Mouse (Mus musculus) cerebellum, postnatal 14 days (tissue): ENCODE measurements around the gene Pdp2.
A peak's percentile ranks its signal among the peaks of the same experiment; 100 is the strongest.

ENCODE experiments used
- DNase-seq, 2 experiments: peaks; one replicate each; pipeline ENCODE4 v3.0.0; 2021; ENCODE audit warnings: mixed read lengths in 2 of 2

Gene Pdp2

DNA sequence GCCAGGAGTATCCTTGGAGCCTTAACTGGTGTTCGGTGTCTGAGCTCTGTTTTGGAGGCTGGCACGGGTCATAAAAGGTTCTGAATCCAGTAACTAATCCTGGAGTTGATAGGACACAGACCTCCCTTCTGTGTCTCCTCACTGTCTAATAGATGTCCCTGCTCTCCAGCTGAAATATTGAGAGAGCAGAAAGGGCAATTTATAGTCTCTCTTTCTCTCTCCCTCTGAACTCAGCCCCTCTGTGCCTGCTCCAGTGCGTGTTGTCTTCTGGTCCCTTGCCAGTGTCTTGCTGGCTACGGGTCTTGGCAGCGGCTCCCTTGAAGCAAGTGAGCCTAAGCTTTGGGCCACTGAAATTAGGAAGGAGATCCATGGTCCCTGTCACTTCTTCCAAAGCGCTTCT, 6.4 kb downstream of the Pdp2 start:
- DNase-seq, result peak; percentile 30 to 40

- no peak for DNase-seq
These were observed 7.2 kb downstream of the Pdp2 start for GRCm38 (mm10) chr8:104598496-104598895.

- no peak for DNase-seq
These were observed 10.1 kb downstream of the Pdp2 start for GRCm38 (mm10) chr8:104601386-104601785.

GRCm38 (mm10) chr8:104601941-104602371, 10.7 kb downstream of the Pdp2 start:
- no peak for DNase-seq

GRCm38 (mm10) chr8:104602468-104603244, 11.4 kb downstream of the Pdp2 start:
- DNase-seq, result peak; percentile 89

- DNase-seq, result no peak
These were observed 12.0 kb downstream of the Pdp2 start for GRCm38 (mm10) chr8:104603245-104603593.

DNA sequence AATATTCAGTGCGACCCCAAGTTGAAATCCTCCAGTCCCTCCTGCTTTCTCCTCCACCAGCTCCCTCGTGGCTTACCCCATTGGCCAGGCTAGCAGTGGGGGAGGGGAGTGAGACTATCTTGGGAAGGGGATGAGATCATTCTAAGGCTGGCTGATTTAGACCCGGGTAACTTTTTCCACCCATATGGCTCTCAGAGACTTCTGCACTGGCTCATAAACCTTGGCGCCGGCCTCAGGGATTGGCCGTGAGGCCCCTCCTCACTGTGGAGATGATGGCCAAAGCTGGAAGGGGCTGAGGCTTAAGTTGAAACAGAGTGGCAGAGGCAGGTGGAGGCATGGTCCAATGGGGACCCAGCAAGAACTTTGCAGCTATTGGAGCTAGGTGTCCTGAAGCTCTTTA, 15.1 kb downstream of the Pdp2 start:
- peak in 1 of 2 experiments; percentile 26 for DNase-seq

- peak; percentile 77 to 79 for DNase-seq
These were observed 16.7 kb downstream of the Pdp2 start for GRCm38 (mm10) chr8:104607944-104608343.

DNA sequence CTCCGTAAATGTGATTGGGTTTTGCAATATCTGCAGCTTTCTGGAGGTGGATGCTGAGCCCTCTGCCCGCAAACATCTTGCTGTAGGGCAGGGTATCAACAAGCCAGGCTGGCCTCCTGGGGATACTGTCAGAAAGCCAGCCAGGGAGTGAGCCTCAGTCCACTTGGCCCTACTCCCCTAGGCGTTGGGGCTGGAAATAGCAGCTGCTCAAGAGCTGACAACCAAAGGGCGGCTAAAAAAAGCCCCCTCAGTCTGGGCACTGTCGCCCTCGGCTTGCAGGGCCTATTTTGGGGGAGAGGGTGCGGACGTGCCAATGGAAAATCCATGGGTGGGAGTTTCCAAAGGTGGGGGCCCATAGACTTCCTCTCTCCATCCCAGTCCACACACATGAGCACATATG, 18.0 kb downstream of the Pdp2 start:
- peak; percentile 29 to 33 for DNase-seq

- DNase-seq, result peak; percentile 28 to 41
These were observed 19.0 kb downstream of the Pdp2 start for GRCm38 (mm10) chr8:104610185-104610766.

DNA sequence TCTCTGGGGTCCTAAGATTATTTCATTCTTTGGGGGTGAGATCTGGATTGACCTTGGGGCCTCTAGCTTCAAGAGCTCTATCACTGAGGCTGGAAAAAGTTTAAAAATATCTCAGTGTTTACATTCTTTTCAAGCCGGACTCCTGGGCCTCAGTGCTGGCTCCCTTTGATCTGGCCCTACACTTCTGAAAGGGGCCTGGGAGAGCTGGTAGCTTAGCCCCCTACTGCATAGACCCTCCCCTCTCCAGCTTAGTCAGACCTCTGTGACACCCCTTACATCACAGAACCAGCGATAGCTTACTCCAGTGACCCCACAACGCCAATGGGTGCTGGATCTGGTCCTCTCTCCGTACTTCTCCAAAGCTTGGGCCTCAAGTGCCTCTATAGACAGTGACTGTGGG, 20.4 kb downstream of the Pdp2 start:
- no peak for DNase-seq

GRCm38 (mm10) chr8:104613119-104613518, 21.9 kb downstream of the Pdp2 start:
- DNase-seq, result no peak

DNA sequence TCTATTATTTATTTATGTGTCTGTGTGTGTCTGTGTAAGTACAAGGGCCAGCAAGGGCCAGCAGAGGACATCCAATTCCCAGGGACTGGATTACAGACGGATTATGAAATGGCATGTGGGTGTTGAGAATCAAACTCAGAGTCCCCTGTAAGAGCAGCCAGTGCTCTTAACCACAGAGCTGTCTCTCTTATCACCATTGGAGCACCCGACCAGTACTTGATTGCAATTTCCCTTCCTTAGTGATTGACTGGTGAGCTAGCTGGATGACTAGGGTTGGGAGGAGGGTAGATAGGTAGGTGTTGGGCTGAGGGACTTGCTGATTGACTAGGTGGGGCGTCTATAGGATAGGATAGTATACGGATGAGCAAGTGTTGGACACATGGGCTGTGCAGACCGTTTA, 29.5 kb downstream of the Pdp2 start:
- DNase-seq, result no peak

DNA sequence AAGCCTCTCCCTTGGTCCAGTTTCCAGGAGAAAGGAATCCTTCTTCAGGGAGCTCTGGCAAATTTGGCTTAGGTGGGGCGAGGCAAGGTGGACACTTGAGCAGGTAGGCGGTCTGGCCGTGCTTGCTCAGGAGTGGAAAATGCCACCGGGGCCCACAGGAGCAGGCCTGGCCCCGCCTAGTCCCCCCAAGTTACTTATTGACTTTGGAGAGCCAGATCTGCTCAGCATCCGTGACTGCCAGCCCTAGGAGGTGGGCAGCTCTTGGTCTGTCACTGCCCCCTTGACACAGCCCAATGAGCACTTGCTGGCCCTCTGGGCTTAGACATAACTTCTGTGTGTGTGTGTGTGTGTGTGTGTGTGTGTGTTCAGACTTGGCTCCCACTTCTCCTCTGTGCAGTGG, 32.9 kb downstream of the Pdp2 start, which contains the start of gene Cdh16:
Gene Cdh16, minus strand, starts transcription at position 236 of the 400 bp plus-strand sequence.
- DNase-seq, result no peak

DNA sequence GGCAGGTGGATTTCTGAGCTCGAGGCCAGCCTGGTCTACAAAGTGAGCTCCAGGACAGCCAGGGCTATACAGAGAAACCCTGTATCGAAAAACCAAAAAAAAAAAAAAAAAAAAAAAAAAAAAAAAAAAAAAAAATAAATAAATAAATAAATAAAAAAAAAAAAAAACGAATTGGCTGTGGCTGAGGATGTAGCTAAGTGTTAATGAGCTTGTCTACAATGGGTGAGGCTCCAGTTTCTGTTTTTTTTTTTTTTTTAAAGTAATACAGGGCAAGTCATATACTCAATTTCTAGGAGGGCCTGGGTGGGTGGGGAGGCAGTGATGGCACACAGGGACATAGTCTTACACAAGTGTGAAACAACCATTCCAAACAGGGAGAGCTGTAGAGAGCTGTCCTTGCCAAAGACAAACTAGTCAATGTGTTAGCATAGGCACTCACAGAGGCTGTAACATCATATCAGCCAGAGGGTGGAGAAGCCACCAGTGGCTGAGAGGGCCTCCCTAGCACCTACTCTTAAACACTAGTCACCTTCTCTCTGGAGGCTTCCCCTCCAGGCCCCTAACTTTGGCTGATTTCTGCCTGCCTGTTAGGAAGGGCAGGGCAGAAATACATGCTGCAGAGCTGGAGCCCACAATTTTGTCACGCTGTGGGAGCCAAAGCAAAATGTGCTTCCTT, 36.0 kb downstream of the Pdp2 start:
- no peak for DNase-seq

DNA sequence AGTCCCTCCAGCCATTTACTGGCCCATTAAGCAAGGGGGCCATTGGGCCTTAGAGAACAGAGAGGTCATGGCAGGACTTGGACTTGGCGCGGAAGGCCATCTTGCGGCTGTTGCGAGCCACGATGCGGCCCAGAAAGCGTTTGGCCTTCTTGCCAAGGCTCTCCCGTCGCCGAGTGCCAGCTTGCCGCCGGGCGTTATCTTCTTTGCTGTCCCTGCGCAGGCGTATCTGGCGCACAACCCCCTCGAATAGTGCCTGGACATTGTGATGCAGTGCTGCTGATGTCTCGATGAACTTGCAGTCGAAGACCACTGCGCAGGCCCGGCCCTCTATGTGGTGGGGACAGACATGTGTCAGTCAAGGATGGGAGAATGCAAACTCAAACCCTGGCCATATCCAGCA, 37.2 kb downstream of the Pdp2 start:
- DNase-seq, result no peak

- DNase-seq, result peak; percentile 60 to 65
These were observed 38.3 kb downstream of the Pdp2 start for GRCm38 (mm10) chr8:104629306-104630110.

GRCm38 (mm10) chr8:104630111-104630479, 38.8 kb downstream of the Pdp2 start:
- no peak for DNase-seq

DNA sequence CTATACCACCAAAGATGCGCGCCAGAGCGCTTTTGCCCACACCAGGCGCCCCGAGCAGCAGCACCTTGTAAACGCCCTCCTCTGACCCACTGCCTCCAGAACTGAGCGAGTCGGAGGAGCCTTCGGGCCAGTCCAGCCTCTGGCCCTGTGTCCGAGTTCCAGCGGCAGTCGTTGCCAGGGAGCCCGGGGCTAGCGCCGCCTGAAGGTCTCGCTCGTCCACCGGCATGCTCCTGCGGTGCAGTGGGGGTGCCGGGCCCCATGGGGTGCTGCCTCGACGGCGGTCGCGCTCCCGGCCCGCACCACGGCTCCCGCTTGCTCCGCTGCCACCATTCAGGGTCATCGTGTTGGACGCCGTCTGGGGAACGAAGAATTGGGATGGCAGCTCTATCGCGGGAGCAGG, 39.3 kb downstream of the Pdp2 start:
- peak in 1 of 2 experiments; percentile 20 for DNase-seq

DNA sequence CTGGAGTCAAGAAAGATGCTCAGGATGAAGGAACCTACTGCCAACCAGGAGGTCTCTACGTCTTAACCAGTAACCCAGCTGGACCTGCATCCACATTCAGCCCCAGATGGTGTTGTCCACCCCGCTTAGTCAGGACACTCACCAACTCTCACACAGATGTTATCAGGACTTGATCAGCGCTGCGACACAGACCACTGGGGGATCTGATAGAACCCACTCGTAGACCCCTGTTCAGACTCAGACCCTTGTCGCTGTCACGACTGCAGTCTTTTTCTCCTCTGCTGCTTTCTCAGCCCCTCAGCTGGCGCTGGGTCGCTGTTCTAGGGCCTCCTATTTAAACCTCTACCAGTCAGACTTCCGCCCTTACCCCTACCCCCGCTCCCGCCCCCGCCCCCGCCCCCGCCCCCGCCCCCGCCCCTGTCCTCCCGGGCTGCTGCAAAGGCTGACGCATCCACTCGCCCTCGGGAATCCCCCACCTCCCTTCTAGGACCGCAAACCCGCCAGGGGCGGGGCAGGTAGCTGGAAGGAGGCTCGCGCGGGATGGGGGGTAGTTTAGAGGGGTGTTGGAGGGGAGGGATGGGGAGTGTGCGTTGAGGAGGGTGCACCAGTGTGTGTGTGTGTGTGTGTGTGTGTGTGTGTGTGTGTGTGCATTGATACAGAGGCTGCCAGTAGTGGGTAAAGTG, 39.9 kb downstream of the Pdp2 start, which contains the start of gene Rrad:
Gene Rrad, minus strand, starts transcription at position 347 of the 683 bp plus-strand sequence.
- no peak for DNase-seq

DNA sequence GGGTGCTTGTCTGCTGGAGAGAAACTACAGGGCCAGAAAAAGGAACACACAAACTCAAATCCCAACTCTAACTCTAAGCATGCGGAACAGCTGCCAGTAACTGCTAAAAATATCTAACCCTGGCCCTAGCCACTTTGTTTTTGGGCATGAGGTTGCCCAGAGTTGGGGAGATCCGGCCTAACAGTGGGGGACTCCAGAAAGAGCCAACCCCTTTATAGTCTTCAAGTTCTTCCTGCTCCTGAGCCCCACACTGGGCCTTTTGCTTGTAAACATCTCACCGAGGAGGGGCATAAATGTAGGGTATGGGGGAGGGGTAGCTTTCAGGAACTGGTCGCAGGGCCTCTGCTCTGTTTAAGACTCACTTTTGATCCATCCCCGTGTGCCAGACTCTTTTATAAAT, 40.7 kb downstream of the Pdp2 start:
- DNase-seq, result no peak

- DNase-seq, result no peak
These were observed 41.2 kb downstream of the Pdp2 start for GRCm38 (mm10) chr8:104632486-104632885.
